Mouse (Mus musculus) neural tube, embryonic 10.5 days (tissue): ENCODE measurements around the gene Nkx2-5.

ENCODE experiments used
- DNase-seq: peaks from one replicate; pipeline ENCODE4 v3.0.0-alpha.2; 2017; ENCODE audit warnings: low spot score; ENCODE audit errors: extremely low spot score

The Nkx2-5 gene

DNA sequence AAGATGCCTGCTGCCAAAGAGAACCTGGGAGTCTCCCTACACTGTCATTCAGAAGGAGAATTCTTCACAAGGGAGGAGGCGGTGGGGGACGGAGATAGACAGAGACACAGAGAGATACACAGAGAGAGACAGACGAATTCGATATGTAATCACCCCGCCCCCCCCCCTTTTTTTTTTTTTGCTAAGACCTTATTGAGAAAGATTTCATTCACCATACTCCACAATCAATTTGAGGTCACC is at the start of gene Nkx2-5:
Gene Nkx2-5, minus strand, starts transcription at position 101 of the 240 bp plus-strand sequence.
- DNase-seq: no peak

DNA sequence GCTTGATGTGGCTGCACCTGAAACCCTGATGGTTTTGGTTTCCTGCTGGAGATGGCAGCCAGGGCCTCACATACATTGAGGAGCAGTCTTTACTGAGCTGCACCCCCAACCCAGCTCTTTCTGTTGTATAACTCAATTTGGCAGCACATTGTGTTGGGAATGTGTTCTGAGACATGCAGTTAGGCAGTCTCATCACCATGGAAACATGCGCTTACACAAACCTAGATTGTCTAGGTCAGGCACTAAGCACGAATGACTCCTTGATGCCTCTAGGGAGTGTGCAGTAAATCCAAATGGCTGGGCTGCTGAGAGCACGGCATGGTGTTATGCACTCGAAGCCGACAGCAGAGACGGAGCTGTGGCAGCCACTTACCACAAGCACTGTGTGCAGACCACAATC is 49.5 kb upstream of the Nkx2-5 start:
- no peak for DNase-seq

DNA sequence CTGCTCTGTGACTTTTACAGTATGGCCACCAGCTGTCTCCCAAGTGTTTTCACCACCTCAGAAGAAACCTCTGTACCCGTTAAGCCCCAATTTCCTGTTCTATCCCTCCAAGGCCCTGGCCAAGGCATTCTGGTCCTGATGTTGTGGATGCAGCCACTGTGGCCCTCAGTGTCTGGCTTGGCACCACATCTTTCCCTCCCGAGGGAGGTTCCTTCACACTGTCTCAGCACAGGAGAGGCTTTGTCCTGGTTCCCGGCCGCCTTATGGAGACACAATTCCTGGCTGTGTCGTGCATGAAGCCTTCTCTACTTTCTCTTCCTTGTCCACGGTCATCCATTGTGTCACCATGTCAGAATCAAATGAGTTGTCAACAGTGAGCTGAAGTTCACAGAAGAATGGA is 48.7 kb upstream of the Nkx2-5 start:
- no peak for DNase-seq

DNA sequence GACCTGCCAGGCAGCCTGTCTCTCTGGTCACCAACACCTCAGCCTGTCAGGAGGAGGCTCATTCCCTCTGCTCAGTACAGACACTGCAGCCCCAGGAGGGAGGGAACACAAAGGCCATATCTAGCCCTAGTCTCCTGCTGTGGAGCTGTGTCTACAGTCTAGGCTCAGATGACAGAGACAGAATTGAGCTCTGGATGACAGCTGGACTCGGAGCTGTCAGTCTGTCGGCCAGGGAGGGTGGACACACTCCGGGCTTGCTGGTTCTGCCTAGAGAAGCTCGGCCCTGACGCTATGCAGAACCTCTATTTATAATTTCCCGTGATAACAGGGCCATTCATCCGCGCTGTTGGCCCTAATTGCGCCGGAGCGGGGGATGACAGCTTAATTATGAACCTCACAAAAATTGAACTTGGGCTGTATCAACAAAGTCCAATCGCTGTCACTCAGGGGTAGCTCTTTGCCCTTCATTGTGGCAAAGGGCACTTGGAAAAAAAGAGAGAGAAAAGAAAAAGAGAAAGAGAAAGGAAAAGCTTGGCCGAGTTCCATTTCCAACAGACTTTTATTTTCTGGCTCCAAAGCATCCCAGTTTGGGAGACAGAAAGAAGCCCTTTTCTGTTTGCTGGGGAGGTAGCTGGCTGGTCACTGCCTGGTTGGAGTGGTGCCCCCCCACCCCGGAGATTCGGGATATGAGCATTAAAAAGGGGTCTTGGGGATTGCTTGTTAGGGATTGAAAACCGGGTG is 48.0 kb upstream of the Nkx2-5 start:
- DNase-seq: no peak

DNA sequence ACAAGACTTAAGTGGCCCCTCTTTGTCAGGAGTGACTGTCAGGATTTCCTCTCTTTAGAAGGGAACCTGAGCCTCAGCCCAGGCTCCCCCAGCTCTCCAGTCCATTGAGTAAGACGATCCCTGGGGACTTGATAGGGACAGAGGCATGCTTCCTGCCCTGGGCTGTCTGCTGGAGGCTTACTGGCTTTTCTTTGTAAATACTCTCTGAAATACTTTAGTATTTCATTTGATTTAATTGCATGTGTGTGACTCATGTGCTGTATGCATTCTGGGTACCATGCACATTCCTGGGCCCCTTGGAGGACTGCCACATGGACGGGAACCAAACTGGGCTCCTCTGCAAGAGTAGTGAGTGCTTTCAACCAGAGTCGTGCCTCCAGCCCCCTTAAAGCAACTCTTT is 43.1 kb upstream of the Nkx2-5 start:
- no peak for DNase-seq

DNA sequence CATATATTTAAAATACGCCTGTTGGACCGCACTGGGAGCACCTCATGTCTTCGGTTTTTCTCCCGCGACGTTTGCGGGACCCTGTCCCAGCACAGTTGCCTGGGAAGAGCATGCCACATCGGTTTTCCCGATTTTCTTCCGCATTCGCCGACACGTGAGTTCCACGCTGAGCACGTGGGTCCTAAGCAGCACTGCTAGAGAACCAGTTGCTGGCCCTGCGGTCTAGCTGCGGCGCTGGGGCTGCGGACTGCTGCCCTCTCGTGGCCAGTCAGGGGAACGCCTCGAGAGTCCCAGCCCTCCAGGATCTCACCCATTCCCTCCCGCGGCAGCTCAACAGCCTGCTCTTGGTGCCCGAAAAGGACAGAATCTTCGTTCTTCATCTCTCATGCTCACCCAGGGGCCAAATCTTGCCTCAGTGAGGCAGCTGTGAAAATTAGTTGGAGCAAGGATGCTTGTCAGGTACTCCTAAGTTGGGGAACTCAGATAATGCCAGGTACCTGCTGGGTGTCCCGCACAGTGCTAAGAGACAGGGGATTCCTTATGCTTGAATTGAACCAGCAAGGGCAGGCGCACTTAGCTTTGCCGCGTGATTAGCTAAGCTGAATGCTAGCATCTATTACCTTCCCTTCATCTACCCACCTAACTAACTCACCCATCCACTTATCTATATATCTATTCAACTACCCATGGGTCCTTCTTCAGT is 41.4 kb upstream of the Nkx2-5 start:
- DNase-seq: peak; percentile 85

GRCm38 (mm10) chr17:26884995-26885926 is 40.5 kb upstream of the Nkx2-5 start:
- DNase-seq: peak; percentile 70

- DNase-seq: no peak
Measured at GRCm38 (mm10) chr17:26883585-26883984, 38.8 kb upstream of the Nkx2-5 start.

DNA sequence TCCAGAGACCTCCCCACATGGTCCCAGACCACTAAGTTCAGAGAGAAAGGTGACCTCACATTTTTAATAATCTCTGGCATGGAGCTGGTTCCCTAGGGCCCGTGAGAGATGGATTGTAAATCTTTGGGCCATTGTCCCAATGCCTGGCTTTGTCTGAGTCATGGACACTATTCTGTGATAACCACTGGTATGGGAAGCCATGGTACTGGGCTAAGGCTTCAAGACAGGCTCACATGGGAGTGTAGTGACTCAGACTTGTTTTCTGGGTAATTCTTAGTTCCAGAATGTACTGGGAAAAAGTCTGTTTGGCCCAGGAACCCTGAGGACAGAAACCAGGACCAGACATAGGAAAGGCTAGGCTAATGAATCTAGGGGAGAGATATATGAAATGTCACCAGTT is 37.9 kb upstream of the Nkx2-5 start:
- no peak for DNase-seq

GRCm38 (mm10) chr17:26879235-26879634 is 34.4 kb upstream of the Nkx2-5 start:
- no peak for DNase-seq

DNA sequence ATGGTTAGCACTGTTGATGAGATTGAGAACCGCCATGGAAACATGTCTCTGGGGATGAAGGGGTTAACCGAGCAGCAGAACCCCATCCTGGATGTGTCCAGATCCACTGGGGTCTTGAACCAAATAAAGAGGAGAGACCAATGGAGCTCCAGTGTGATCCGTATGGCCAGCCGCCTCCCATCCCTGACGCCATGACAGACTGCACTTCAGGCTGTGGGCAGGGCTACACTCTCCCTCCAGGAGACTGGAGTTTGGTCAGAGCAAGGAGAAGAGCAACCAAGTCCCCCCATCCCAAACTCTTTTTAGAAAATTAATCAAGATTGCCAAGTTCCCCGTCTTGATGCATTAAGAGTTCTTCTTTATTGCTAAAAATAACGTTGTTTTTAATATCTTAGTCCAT is 33.1 kb upstream of the Nkx2-5 start:
- DNase-seq: no peak

DNA sequence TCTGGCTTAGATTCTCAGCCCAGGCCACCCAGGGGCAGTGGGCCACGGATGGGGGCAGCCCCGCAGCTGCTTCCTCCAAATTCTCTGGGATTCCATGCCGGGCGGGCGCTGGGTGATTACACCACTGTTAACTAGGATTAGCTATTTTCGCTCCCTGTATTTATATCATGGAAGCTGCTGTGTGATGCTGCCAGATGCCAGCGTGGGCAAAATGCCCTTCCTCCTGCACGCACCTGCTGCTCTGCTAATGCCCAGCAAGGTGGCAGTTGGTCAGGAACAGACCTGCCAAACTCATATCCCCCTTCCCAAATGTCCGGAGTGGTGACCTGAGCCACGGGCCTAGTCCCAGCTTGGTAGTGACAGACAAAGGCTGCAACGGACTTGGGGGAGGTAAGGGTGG is 29.7 kb upstream of the Nkx2-5 start:
- no peak for DNase-seq

DNA sequence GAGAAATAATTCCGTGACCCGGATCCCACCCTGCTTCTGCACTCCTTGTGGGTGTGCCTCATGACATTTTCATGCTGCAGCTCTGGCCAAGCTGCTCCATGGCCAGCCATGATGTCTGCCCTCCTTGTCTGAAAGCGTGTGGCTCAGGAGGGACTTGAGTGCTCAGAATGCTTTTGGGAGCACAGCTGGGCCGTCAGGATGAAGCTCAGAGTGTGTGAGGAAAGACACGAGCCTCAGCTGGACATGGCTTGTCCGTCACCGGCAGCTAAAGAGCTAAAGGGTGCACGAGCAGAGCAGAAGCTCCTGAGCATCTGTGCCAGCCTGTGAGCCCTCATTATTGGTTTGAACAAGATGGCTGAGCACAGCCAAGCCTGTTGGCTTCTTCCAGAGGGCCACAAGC is 28.7 kb upstream of the Nkx2-5 start:
- DNase-seq: no peak

DNA sequence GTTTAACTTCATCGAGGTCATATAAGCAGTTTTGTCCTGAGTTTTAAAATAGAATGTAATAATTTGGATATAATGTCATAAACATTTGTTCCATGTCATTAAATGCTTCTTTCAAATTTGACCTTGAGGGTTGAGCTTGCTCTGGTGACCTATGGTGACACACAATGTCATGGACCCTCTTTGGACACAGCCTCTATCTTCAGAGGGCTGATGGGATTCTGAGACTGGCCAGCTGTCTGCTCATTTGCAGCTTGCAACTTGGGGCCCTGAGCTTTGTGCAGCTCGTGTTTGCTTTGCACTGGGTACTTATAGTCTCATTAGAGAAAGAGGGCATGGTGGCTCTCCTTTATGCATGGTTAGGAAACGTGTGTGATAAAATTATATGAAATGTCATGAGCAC is 28.1 kb upstream of the Nkx2-5 start:
- no peak for DNase-seq

DNA sequence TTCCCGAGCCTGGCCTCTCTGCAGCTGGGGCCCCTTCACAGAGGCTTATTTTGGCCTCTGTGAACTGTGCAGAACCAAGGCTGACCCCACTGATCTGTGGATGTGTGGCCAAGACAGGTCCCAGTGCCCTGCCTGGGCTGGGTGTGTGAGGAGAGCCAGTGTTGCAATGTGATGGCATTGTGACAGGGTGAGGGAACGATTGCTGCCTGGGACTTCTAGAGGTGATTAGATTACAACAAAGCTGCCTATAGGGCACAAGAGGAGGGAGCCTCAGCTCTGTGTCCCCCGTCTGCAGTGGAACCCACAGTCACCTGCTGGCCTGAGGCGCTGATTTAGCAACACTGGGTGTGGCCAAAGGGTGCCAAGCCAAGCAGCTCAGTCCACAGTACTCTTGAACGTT is 23.9 kb upstream of the Nkx2-5 start:
- DNase-seq: no peak

DNA sequence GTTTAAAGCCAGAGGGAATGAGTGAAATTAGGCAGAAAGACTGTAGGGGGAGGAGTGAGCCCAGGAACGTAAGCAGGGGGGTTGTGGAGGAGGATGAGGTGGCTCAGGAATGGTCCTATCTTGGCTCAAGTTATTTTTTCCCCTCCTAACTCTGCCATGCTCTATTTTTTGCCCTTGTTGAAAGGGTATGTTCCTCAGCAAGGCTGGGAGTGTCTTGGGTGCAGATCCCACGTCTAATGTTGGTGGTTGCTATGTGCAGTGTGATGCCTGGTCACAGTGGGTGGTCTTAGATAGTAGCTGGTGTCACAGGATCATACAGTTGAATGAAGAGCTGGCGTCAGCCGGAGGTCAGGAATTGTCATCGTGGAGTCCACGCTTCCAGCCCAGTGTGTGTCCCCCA is 20.3 kb upstream of the Nkx2-5 start:
- no peak for DNase-seq

- no peak for DNase-seq
Measured at GRCm38 (mm10) chr17:26864343-26864742, 19.5 kb upstream of the Nkx2-5 start.

- DNase-seq: no peak
Measured at GRCm38 (mm10) chr17:26861793-26862192, 17.0 kb upstream of the Nkx2-5 start.

- DNase-seq: no peak
Measured at GRCm38 (mm10) chr17:26861383-26861782, 16.6 kb upstream of the Nkx2-5 start.

- no peak for DNase-seq
Measured at GRCm38 (mm10) chr17:26860906-26861305, 16.1 kb upstream of the Nkx2-5 start.

- no peak for DNase-seq
Measured at GRCm38 (mm10) chr17:26852262-26852661, 7.5 kb upstream of the Nkx2-5 start.

- no peak for DNase-seq
Measured at GRCm38 (mm10) chr17:26851136-26851460, 6.3 kb upstream of the Nkx2-5 start.
